ENCODE assay signal across 30 mouse cellular contexts in genomic region chr1:59589271-59589670, GRCm38 (mm10).
"Had no signal": no experiment of that assay in that cellular context is flagged by ENCODE, and none has a peak within 500 bp of the region (broad histone marks: within the 10 kb centered on the region; RNA-seq: fewer than 3 reads in every experiment).

No protein-coding gene starts in this region.

- H3K9ac ChIP-seq: limb, embryonic 12.5 days; limb, embryonic 13.5 days; limb, embryonic 15.5 days; liver, embryonic 12.5 days; liver, embryonic 13.5 days; liver, embryonic 14.5 days; liver, embryonic 15.5 days; liver, postnatal 0 days; lung, embryonic 15.5 days; midbrain, embryonic 12.5 days; midbrain, embryonic 13.5 days; midbrain, embryonic 15.5 days; neural tube, embryonic 12.5 days had no signal

- H3K4me3 ChIP-seq: limb, embryonic 10.5 days; limb, embryonic 12.5 days; limb, embryonic 13.5 days; limb, embryonic 15.5 days; liver, embryonic 12.5 days; liver, embryonic 13.5 days; liver, embryonic 15.5 days; lung, embryonic 15.5 days; megakaryocyte, embryonic 14.5 days; midbrain, embryonic 10.5 days; midbrain, embryonic 12.5 days; midbrain, embryonic 13.5 days; midbrain, embryonic 15.5 days; myocyte; neural tube, embryonic 12.5 days had no signal

- H3K9me3 ChIP-seq: limb, embryonic 10.5 days; limb, embryonic 12.5 days; limb, embryonic 13.5 days; limb, embryonic 15.5 days; liver, embryonic 12.5 days; liver, embryonic 13.5 days; liver, embryonic 15.5 days; lung, embryonic 15.5 days; megakaryocyte, embryonic 14.5 days; midbrain, embryonic 10.5 days; midbrain, embryonic 12.5 days; midbrain, embryonic 13.5 days; midbrain, embryonic 15.5 days; neural tube, embryonic 12.5 days had no signal

- DNase-seq: left cerebral cortex, postnatal 4 days; liver; liver, embryonic 13.5 days; liver, postnatal 0 days; lung, adult 18-20 months; lung, postnatal 10 days; lung, postnatal 14 days; lung, postnatal 36 days; lung, postnatal 4 days; midbrain, embryonic 14.5 days had no signal

- H3K4me2 ChIP-seq: limb, embryonic 12.5 days; limb, embryonic 13.5 days; limb, embryonic 15.5 days; liver, embryonic 11.5 days; liver, embryonic 12.5 days; liver, embryonic 13.5 days; liver, embryonic 15.5 days; lung, embryonic 15.5 days; midbrain, embryonic 11.5 days; midbrain, embryonic 12.5 days; midbrain, embryonic 13.5 days; midbrain, embryonic 15.5 days; neural tube, embryonic 12.5 days had no signal

- H3K36me3 ChIP-seq: limb, embryonic 10.5 days; limb, embryonic 12.5 days; limb, embryonic 13.5 days; limb, embryonic 15.5 days; liver, embryonic 12.5 days; liver, embryonic 13.5 days; liver, embryonic 15.5 days; lung, embryonic 15.5 days; midbrain, embryonic 10.5 days; midbrain, embryonic 12.5 days; midbrain, embryonic 13.5 days; midbrain, embryonic 15.5 days; neural tube, embryonic 12.5 days had no signal

- ATAC-seq: liver, embryonic 12.5 days; liver, postnatal 0 days; lung, postnatal 0 days; midbrain, embryonic 13.5 days; midbrain, embryonic 15.5 days; midbrain, embryonic 16.5 days had no signal

- H3K27ac ChIP-seq: limb, embryonic 10.5 days; limb, embryonic 12.5 days; limb, embryonic 13.5 days; limb, embryonic 15.5 days; liver, embryonic 12.5 days; liver, embryonic 13.5 days; liver, embryonic 14.5 days; liver, embryonic 15.5 days; lung, embryonic 15.5 days; macrophage; midbrain, embryonic 10.5 days; midbrain, embryonic 12.5 days; midbrain, embryonic 13.5 days; midbrain, embryonic 15.5 days; neural tube, embryonic 12.5 days had no signal
